Mouse (Mus musculus) embryonic facial prominence, embryonic 13.5 days (tissue): ENCODE results near the gene Slc27a1. TPM values are rescaled to one million over a fixed set of nuclear protein-coding genes. Genes with fewer than 3 reads are reported as not detected.

Experiments
- ATAC-seq: fragments of 200-750 bp; cut with Nextera tagmentation; 2 replicates; pipeline ENCODE4 v1.8.0; 2017; ENCODE audit warnings: low read depth; ENCODE audit not compliant: insufficient number of reproducible peaks, insufficient read depth, low FRiP score, low TSS enrichment
- H3K27ac ChIP-seq: fragments of 300-500 bp; sonication (generic); 2 replicates; pipeline ENCODE4 v1.5.1; 2015; ENCODE audit warnings: moderate library complexity, mild to moderate bottlenecking, inconsistent platforms
- H3K27me3 ChIP-seq: fragments of 300-500 bp; sonication (generic); 2 replicates; pipeline ENCODE4 v1.6.1; 2015; ENCODE audit warnings: mild to moderate bottlenecking, inconsistent platforms
- H3K36me3 ChIP-seq: fragments of 300-500 bp; sonication (generic); 2 replicates; pipeline ENCODE4 v1.6.1; 2015; ENCODE audit warnings: mild to moderate bottlenecking, inconsistent platforms
- H3K4me1 ChIP-seq: fragments of 300-500 bp; sonication (generic); 2 replicates; pipeline ENCODE4 v1.6.1; 2015; ENCODE audit warnings: inconsistent platforms
- H3K4me2 ChIP-seq: fragments of 300-500 bp; sonication (generic); 2 replicates; pipeline ENCODE4 v1.6.1; 2015; ENCODE audit warnings: moderate library complexity, mild to moderate bottlenecking, inconsistent platforms
- H3K4me3 ChIP-seq: fragments of 300-500 bp; sonication (generic); 2 replicates; pipeline ENCODE4 v1.5.1; 2015; ENCODE audit warnings: mild to moderate bottlenecking, inconsistent platforms
- H3K9ac ChIP-seq: fragments of 300-500 bp; sonication (generic); 2 replicates; pipeline ENCODE4 v1.6.1; 2015; ENCODE audit warnings: mild to moderate bottlenecking, inconsistent platforms
- H3K9me3 ChIP-seq: fragments of 300-500 bp; sonication (generic); 2 replicates; pipeline ENCODE4 v1.6.1; 2016; ENCODE audit warnings: inconsistent platforms
- whole genome bisulfite sequencing: fragments of 180-500 bp; shearing (Covaris S2); methylation state at CpG from one replicate; pipeline ENCODE4 v1.1.7; 2015; ENCODE audit warnings: mixed read lengths; 5-methylcytosine and 5-hydroxymethylcytosine counted together
- polyA plus RNA-seq: library from polyadenylated mRNA; unstranded; fragments of >200 nt; fragmentation: Nextera tagmentation; extraction: Ambion mirVana; gene quantifications from 2 replicates; pipeline ENCODE4 v1.2.1, GENCODE M21; 2015

Gene Slc27a1
- polyA plus RNA-seq, 1 experiment from 2014 or later = 47.8 TPM

GRCm38 (mm10) chr8:71558958-71559690 lies 9.6 kb upstream of the Slc27a1 start:
- 0 out of 2 replicates have a peak, but pooled peaks have one; percentile 27 for ATAC-seq

GRCm38 (mm10) chr8:71560071-71560470 lies 8.6 kb upstream of the Slc27a1 start:
- no peak overlapping the region for H3K4me2 ChIP-seq
- H3K27ac ChIP-seq = no peak overlapping the region
- no peak overlapping the region for H3K4me3 ChIP-seq
- peaks cover 21% of the 10 kb centered on the region for H3K4me1 ChIP-seq
- ATAC-seq = no peak
- H3K9ac ChIP-seq = no peak overlapping the region
- H3K9me3 ChIP-seq = peaks cover 6% of the 10 kb centered on the region
- H3K27me3 ChIP-seq = peaks cover 92% of the 10 kb centered on the region
- 70% methylated on average over 3 of the region's 3 CpGs for WGBS
- H3K36me3 ChIP-seq = no peaks in the 10 kb centered on the region

More at GRCm38 (mm10) chr8:71558958-71559690, 9.6 kb upstream of the Slc27a1 start:
- peaks cover 3% of the 10 kb centered on the region for H3K9me3 ChIP-seq
- no peak overlapping the region for H3K27ac ChIP-seq
- peaks cover 21% of the 10 kb centered on the region for H3K4me1 ChIP-seq
- peak overlapping the region; percentile 56 for H3K9ac ChIP-seq
- 2% methylated on average over 24 of the region's 24 CpGs for WGBS
- H3K27me3 ChIP-seq = peaks cover 89% of the 10 kb centered on the region
- peak overlapping the region; percentile 64 for H3K4me2 ChIP-seq
- no peaks in the 10 kb centered on the region for H3K36me3 ChIP-seq
- peak overlapping the region; percentile 43 for H3K4me3 ChIP-seq

- Histone ChIP-seq H3K4me1 (peaks cover 21% of the 10 kb centered on the region), H3K9me3 (peaks cover 6% of the 10 kb centered on the region), H3K4me2 (no peak overlapping the region), H3K4me3 (no peak overlapping the region), H3K27me3 (peaks cover 91% of the 10 kb centered on the region), H3K36me3 (no peaks in the 10 kb centered on the region), H3K27ac (no peak overlapping the region), H3K9ac (no peak overlapping the region)
- ATAC-seq = no peak
- 85% methylated on average over 5 of the region's 5 CpGs for WGBS
These were observed 7.9 kb upstream of the Slc27a1 start for GRCm38 (mm10) chr8:71560765-71561164.

DNA sequence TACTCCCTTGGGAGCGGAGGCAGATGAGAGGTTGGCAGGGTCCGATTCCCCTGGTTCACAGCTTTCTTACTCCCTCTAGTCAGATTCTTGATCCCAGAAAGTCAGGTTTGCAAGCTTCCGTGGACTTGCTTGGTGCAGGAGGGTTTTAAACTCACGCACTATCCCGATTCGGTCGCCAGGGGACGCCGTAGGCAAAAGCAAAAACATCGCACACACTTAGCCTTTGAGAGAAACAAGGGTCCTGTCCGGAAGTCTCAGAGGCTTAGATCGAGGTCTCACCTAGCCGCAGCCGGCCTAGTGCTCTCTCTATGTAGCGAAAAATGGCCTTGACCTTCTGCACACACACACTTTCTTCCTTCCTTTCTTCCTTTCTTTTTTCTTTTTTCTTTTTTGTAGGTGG lies 7.3 kb upstream of the Slc27a1 start:
- no peak overlapping the region for H3K27ac ChIP-seq
- peaks cover 21% of the 10 kb centered on the region for H3K4me1 ChIP-seq
- no peak overlapping the region for H3K9ac ChIP-seq
- H3K9me3 ChIP-seq = peaks cover 6% of the 10 kb centered on the region
- no peak for ATAC-seq
- H3K36me3 ChIP-seq = no peaks in the 10 kb centered on the region
- peaks cover 91% of the 10 kb centered on the region for H3K27me3 ChIP-seq
- 4% methylated on average over 15 of the region's 15 CpGs for WGBS
- no peak overlapping the region for H3K4me3 ChIP-seq
- H3K4me2 ChIP-seq = no peak overlapping the region

GRCm38 (mm10) chr8:71562751-71563150 lies 5.9 kb upstream of the Slc27a1 start:
- peaks cover 21% of the 10 kb centered on the region for H3K4me1 ChIP-seq
- ATAC-seq = no peak
- peaks cover 6% of the 10 kb centered on the region for H3K9me3 ChIP-seq
- H3K9ac ChIP-seq = peak overlapping the region; percentile 37
- peak overlapping the region; percentile 35 for H3K4me3 ChIP-seq
- peak overlapping the region; percentile 56 for H3K4me2 ChIP-seq
- H3K27ac ChIP-seq = no peak overlapping the region
- no peaks in the 10 kb centered on the region for H3K36me3 ChIP-seq
- H3K27me3 ChIP-seq = peaks cover 83% of the 10 kb centered on the region
- under 1% methylated on average over 33 of the region's 33 CpGs for WGBS

GRCm38 (mm10) chr8:71563992-71564391 lies 4.7 kb upstream of the Slc27a1 start:
- peaks cover 6% of the 10 kb centered on the region for H3K9me3 ChIP-seq
- ATAC-seq = no peak
- no peak overlapping the region for H3K4me2 ChIP-seq
- no peak overlapping the region for H3K9ac ChIP-seq
- 81% methylated on average over 4 of the region's 4 CpGs for WGBS
- no peaks in the 10 kb centered on the region for H3K36me3 ChIP-seq
- H3K4me3 ChIP-seq = no peak overlapping the region
- peaks cover 18% of the 10 kb centered on the region for H3K4me1 ChIP-seq
- no peak overlapping the region for H3K27ac ChIP-seq
- peaks cover 82% of the 10 kb centered on the region for H3K27me3 ChIP-seq

- H3K4me3 ChIP-seq = no peak within 1 kb of the TSS
- no peaks in the 10 kb centered on the region for H3K36me3 ChIP-seq
- no peak for ATAC-seq
- peaks cover 6% of the 10 kb centered on the region for H3K9me3 ChIP-seq
- H3K27ac ChIP-seq = no peak within 1 kb of the TSS
- no peak within 1 kb of the TSS for H3K4me2 ChIP-seq
- 42% methylated on average over 3 of the region's 3 CpGs for WGBS
- H3K27me3 ChIP-seq = peaks cover 63% of the 10 kb centered on the region
- 0 out of 2 replicates have a peak within 1 kb of the TSS, but pooled peaks have one; percentile 21 for H3K9ac ChIP-seq
- peaks cover 28% of the 10 kb centered on the region for H3K4me1 ChIP-seq
These were observed 2.2 kb upstream of the Slc27a1 start, which contains the start of gene Nxnl1 for GRCm38 (mm10) chr8:71566501-71566900. Nxnl1 (minus strand) TSS chr8:71566601.

- peaks cover 6% of the 10 kb centered on the region for H3K9me3 ChIP-seq
- no peak overlapping the region for H3K27ac ChIP-seq
- no peak for ATAC-seq
- H3K36me3 ChIP-seq = no peaks in the 10 kb centered on the region
- no peak overlapping the region for H3K4me2 ChIP-seq
- H3K4me1 ChIP-seq = peaks cover 32% of the 10 kb centered on the region
- H3K4me3 ChIP-seq = no peak overlapping the region
- peaks cover 52% of the 10 kb centered on the region for H3K27me3 ChIP-seq
- WGBS = 72% methylated on average over 7 of the region's 7 CpGs
- H3K9ac ChIP-seq = no peak overlapping the region
These were observed 1.1 kb upstream of the Slc27a1 start for GRCm38 (mm10) chr8:71567587-71567986.

- Histone ChIP-seq H3K27ac (peak overlapping the region; percentile 83), H3K36me3 (no peaks in the 10 kb centered on the region), H3K9me3 (peaks cover 5% of the 10 kb centered on the region), H3K9ac (peak overlapping the region; percentile 65; the same call in 1 of the 2 replicates), H3K4me3 (peak overlapping the region; percentile 61), H3K4me1 (peaks cover 34% of the 10 kb centered on the region), H3K4me2 (peak overlapping the region; percentile 84), H3K27me3 (peaks cover 39% of the 10 kb centered on the region)
- no peak for ATAC-seq
- WGBS = 21% methylated on average over 6 of the region's 6 CpGs
These were observed 259 bp downstream of the Slc27a1 start for GRCm38 (mm10) chr8:71568941-71569340.

- H3K27ac ChIP-seq = peak overlapping the region; percentile 83
- peaks cover 34% of the 10 kb centered on the region for H3K4me1 ChIP-seq
- peaks cover 34% of the 10 kb centered on the region for H3K27me3 ChIP-seq
- H3K36me3 ChIP-seq = no peaks in the 10 kb centered on the region
- peak overlapping the region; percentile 84 for H3K4me2 ChIP-seq
- ATAC-seq = peak; percentile 63
- H3K9ac ChIP-seq = peak overlapping the region; percentile 65
- no peaks in the 10 kb centered on the region for H3K9me3 ChIP-seq
- peak overlapping the region; percentile 61 for H3K4me3 ChIP-seq
- under 1% methylated on average over 51 of the region's 51 CpGs for WGBS
These were observed 946 bp downstream of the Slc27a1 start for GRCm38 (mm10) chr8:71569366-71570290.

GRCm38 (mm10) chr8:71570291-71570954 lies 1.7 kb downstream of the Slc27a1 start:
- ATAC-seq = peak; percentile 89
- WGBS = under 1% methylated on average over 41 of the region's 41 CpGs

More at GRCm38 (mm10) chr8:71570291-71570954, 1.7 kb downstream of the Slc27a1 start:
- Histone ChIP-seq H3K36me3 (no peaks in the 10 kb centered on the region), H3K27me3 (peaks cover 33% of the 10 kb centered on the region), H3K9me3 (no peaks in the 10 kb centered on the region), H3K27ac (peak overlapping the region; percentile 83), H3K4me2 (peak overlapping the region; percentile 84), H3K9ac (peak overlapping the region; percentile 81), H3K4me3 (peak overlapping the region; percentile 61), H3K4me1 (peaks cover 34% of the 10 kb centered on the region)
